Mouse (Mus musculus) ES-E14 (cell line): ENCODE data around the gene Cd70.

ENCODE experiments used
- CHD2 ChIP-seq: IDR thresholded peaks from 2 replicates; pipeline ENCODE4 v1.6.1; 2014; ENCODE audit warnings: mild to moderate bottlenecking, low read depth, low read length, inconsistent platforms
- HCFC1 ChIP-seq: IDR thresholded peaks from 2 replicates; pipeline ENCODE4 v1.6.1; 2012; ENCODE audit warnings: low read length, inconsistent platforms, borderline replicate concordance; ENCODE audit not compliant: insufficient read depth
- ZC3H11A ChIP-seq: IDR thresholded peaks from 2 replicates; pipeline ENCODE4 v1.6.1; 2012; ENCODE audit warnings: low read depth, mild to moderate bottlenecking, inconsistent platforms, low read length, borderline replicate concordance
- ZNF384 ChIP-seq: IDR thresholded peaks from 2 replicates; pipeline ENCODE4 v1.6.1; 2012; ENCODE audit warnings: low read depth, low read length, inconsistent platforms

- TF ChIP-seq CHD2 (no peak), ZC3H11A (no peak), ZNF384 (no peak), HCFC1 (no peak)
These were observed 26.1 kb downstream of the Cd70 start for GRCm38 (mm10) chr17:57123192-57124118.
